Mouse (Mus musculus) skeletal muscle tissue, adult 2 months (tissue): ENCODE measurements around the gene Pde4b.

ENCODE experiments used
- DNase-seq: peaks from one replicate; pipeline ENCODE4 v3.0.0-alpha.2; 2012; ENCODE audit warnings: low read depth, low spot score

Gene Pde4b

GRCm38 (mm10) chr4:102507344-102507743 lies 420.0 kb downstream of the Pde4b start:
- no peak for DNase-seq

DNA sequence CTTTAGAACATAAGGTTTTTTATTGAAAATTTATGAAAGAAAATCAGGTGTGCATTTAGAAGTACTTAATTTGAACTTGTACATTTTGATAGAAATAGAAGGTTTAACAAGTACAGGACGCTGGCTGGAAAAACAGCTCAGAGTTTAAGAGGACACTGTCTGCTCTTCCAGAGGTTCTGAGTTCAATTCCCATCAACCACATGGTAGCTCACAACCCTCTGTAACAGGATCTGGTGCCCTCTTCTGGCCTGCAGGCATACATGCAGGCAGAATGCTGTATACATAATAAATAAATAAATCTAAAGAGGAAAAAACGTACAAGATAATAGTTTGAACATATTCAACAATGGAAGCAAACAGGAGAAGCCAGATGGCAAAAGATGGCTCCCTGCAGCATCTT lies 420.4 kb downstream of the Pde4b start:
- DNase-seq, result no peak

DNA sequence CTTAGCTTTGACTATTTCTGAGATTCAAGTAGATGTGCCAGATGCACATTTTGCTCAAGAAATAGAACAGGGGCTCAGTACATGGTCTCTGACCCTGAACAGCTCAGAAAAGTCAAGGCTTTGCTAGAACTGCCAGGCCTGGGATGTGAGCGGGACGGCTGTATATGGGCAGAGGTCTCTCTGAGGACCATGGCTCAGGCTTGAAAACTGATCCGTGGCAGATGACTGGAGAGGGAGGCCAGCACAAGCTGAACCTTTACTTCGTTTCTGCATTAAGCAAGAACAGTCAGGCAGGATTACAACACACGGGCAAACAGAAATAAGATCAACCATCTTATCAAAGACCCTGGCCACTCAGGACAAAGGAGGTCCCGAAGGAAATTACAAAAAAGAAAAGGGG lies 422.7 kb downstream of the Pde4b start:
- DNase-seq, result peak; percentile 76

DNA sequence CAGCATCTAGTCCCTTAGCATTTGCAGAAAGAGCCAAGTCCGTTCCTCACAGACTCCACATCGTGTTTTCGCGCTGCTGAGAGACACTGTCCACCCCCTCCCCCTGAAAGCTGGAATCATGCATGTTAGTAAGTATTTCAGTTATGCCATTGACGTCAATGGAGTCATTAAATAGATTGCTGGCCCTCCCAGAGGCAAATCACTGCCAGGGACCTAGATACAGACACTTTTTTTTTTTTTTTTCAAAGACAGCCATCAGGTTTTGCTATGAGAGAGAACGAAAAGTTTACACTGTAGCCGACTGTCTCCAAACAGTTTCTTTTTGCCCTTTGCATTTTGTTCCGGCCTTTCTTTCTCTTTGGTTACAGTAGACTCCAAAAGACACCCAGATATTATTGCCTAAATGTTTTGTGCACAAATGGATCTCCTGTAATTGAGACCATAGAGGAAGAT lies 423.6 kb downstream of the Pde4b start:
- DNase-seq, result peak; percentile 97

- peak; percentile 93 for DNase-seq
Measured at GRCm38 (mm10) chr4:102511511-102511910, 424.2 kb downstream of the Pde4b start.

GRCm38 (mm10) chr4:102512940-102513339 lies 425.6 kb downstream of the Pde4b start:
- DNase-seq, result no peak

DNA sequence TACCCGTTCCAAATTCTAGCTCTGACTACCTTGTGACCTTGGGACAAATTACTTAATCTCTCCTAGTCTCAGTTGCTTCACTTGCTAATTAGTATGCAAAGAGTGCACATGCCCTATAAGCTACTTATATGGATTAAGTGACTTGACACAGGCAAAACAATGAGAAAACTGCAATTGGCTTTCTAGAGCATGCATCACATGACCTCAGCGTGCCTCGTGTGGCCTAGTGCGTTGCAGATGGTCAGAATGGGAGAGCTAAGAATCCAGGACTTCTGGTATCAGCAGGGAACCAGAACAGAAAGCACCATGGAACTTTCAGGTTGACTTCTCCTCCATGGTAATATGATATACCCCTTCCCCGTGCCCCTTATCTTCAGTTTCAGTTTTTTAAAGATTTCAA lies 426.2 kb downstream of the Pde4b start:
- DNase-seq, result no peak

GRCm38 (mm10) chr4:102514972-102515835 lies 427.9 kb downstream of the Pde4b start:
- no peak for DNase-seq

GRCm38 (mm10) chr4:102516395-102516794 lies 429.1 kb downstream of the Pde4b start:
- no peak for DNase-seq

- peak; percentile 63 for DNase-seq
Measured at GRCm38 (mm10) chr4:102516982-102517630, 429.8 kb downstream of the Pde4b start.

DNA sequence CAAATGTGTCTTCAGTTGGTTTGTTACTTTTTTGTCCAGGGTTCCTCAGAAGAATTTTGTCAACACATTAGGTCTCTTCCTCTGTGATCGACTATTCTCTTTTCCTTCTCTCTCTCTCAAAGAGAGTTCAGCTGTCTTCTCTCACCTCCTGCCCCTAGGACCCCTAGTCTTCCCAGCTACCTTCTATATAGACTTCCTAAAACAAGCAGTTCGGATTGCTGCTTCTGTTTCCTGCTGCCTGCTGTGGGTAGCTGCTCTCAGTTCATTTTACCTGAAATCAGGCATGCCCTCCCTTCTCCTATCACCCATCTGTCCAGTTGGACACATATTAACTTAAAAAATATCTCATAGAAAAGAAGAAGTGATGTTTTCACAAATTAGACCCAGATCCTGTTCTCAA lies 430.3 kb downstream of the Pde4b start:
- DNase-seq, result no peak

DNA sequence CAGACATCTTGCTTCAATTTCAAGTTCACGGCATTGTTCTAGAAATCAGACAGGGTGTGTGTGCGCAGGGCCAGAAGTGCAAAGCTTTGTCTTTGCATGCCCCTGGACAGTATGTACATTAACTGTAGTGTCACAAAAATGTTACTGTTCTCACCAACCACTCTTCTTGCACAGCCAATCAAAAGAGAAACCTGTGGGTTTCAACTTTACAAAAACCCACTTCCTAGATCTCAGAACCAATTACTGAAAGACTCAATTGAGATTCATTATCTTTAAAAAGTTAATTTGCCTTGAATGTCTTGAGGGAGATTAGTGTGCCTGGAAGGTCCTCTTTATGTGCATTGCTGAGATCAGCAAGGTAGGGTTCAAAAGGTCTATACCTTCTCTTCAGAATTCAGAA lies 431.0 kb downstream of the Pde4b start:
- no peak for DNase-seq

- DNase-seq, result no peak
Measured at GRCm38 (mm10) chr4:102520669-102521261, 433.4 kb downstream of the Pde4b start.

- no peak for DNase-seq
Measured at GRCm38 (mm10) chr4:102521434-102521833, 434.1 kb downstream of the Pde4b start.

DNA sequence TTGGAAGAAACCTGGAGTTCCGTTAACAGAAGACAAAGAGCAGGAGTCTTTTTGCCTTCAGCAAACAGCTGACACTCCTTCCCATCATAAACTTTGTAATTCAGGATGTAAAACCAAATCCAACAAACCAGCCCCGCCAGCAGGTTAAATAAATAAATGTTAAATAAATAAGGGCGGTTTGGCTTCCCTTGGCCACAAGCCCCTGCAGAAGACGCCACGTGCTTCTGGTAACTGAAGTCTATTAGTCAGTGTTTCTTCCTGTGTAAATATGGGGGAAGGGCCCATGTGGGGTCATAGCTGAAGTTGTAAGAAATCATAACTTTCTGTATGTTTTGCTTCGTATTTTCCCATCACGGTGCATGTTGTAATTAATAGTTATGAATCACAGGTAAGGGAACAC lies 440.0 kb downstream of the Pde4b start:
- DNase-seq, result no peak

GRCm38 (mm10) chr4:102530797-102531196 lies 443.5 kb downstream of the Pde4b start:
- no peak for DNase-seq

DNA sequence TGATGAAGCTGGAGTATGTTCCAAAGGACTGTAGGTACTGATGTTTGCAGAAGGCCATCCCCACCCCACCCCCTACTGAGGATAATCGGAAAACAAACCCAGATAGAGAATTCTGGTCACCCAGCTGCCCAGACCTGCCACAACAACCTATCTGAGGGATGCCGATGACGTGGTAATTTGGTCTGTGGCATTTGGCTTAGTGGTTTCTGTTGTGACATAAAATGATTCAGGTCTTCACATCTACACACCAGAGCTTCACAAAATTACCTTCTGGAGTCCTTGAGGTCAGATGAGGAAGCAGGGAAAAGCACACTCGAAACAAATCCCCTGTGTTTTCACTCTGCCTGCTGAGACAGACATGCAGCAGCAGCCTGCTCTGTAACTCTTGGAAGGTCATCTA lies 444.4 kb downstream of the Pde4b start:
- no peak for DNase-seq

GRCm38 (mm10) chr4:102533183-102534048 lies 446.1 kb downstream of the Pde4b start:
- peak; percentile 58 for DNase-seq

DNA sequence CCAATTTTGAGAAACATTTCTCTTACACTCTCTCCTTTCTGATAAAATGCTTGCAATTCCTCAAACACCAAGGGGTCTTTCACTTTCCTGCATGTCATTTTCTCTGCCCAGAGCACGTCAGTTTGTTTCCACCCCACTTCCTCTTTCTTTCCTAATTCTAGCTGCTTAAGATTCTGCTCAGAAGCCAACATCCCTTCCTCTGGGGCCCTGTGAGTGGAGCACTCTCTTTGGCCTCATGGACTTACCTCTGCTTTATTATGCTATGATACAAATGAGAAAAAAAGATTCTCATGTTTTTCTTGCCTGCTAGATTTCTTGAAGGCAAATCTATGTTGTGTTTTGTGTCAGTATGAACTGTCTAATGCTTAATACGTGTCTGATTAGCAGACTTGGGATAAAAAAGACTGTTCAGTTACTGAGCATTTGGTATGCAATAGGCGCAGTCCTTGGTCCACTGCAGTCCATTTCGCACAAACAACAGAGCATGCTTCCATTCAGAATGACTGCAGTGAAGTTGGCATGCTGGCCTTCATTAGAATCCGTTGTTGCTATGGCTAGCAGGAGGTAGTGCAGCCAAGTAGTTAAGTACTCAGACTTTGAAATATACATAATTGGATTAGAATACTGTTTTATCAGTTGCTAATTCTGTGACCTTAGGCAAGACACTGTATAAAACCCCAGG lies 446.8 kb downstream of the Pde4b start:
- no peak for DNase-seq

DNA sequence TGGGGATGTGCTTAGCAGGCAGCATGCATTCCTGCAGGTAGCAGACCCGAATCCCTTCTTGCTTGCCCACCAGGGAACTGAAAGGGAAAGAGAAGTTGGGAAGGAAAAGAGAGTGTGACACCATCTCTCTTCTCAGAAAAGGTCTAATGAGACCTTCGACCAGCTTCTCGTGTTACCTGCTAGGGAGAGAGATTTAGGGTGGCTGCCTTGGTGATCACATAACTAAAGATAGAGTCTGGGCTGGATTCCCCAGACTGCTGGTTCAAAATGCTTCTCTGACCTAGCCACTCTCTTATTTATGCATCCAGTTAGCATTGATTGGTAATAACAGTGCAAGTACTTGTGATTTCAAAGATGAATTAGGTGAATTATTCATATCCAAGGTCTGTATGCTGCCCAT lies 448.5 kb downstream of the Pde4b start:
- DNase-seq, result peak; percentile 73

DNA sequence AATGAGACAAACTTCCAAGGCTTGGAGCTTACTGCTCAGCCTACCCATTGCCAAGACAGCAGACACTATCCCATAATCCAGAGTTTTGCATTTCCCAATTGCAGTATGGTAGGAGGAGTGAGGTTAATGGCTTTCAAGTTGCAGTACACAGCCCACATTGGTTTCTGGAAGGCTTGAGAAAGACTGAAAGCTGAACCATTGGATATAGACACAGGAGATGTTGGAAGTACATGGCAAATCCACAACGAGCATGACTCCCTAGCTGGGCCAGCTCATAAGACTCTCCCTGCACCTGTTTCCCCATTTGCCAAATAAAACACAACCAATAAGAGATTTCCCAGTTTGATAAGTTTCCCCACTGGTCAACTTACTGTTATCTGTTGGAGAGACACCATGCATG lies 450.9 kb downstream of the Pde4b start:
- DNase-seq, result peak; percentile 51
